Mouse (Mus musculus) MEL (cell line): ENCODE results near the gene Shmt1. TPM values are rescaled to one million over a fixed set of nuclear protein-coding genes. Genes with fewer than 3 reads are reported as not detected.

ENCODE experiments used
- DNase-seq: peaks from one replicate; pipeline ENCODE4 v3.0.0; 2011; ENCODE audit warnings: low read depth, low spot score
- H3K27ac ChIP-seq: 2 replicates; pipeline ENCODE4 v1.5.1; 2012; ENCODE audit warnings: low read depth, mild to moderate bottlenecking, control low read depth, low read length, moderate library complexity; ENCODE audit not compliant: control insufficient read depth
- H3K27me3 ChIP-seq, 2 experiments: fragments of 150-350 bp in 1 of 2; sonication (generic) in 1 of 2; 2 replicates each; pipeline ENCODE4 v1.6.1; 2012; ENCODE audit warnings: low read length in 2 of 2, mild to moderate bottlenecking in 2 of 2, improper control_type of control experiment in 1 of 2, moderate library complexity in 1 of 2; ENCODE audit not compliant: insufficient read depth in 2 of 2, control insufficient read depth in 1 of 2
- H3K36me3 ChIP-seq, 2 experiments: 2 replicates each; pipeline ENCODE4 v1.6.1; 2012 to 2014; ENCODE audit warnings: low read length in 2 of 2, improper control_type of control experiment in 1 of 2, inconsistent platforms in 1 of 2, mild to moderate bottlenecking in 1 of 2; ENCODE audit not compliant: insufficient read depth in 2 of 2, control insufficient read depth in 1 of 2
- H3K4me1 ChIP-seq, 2 experiments: fragments of 150-350 bp in 1 of 2; sonication (generic) in 1 of 2; 2 replicates each; pipeline ENCODE4 v1.6.1; 2012; ENCODE audit warnings: low read length in 2 of 2, improper control_type of control experiment in 1 of 2, mild to moderate bottlenecking in 1 of 2; ENCODE audit not compliant: insufficient read depth in 2 of 2, control insufficient read depth in 1 of 2
- H3K4me3 ChIP-seq, 2 experiments: fragments of 150-350 bp in 1 of 2; sonication (generic) in 1 of 2; 2 replicates each; pipeline ENCODE4 v1.5.1; 2012; ENCODE audit warnings: low read depth in 2 of 2, low read length in 2 of 2, mild to moderate bottlenecking in 2 of 2, moderate library complexity in 2 of 2, control low read depth in 1 of 2, improper control_type of control experiment in 1 of 2; ENCODE audit not compliant: control insufficient read depth in 1 of 2, insufficient read depth in 1 of 2
- H3K79me2 ChIP-seq: 2 replicates; pipeline ENCODE4 v1.6.1; 2012; ENCODE audit warnings: mild to moderate bottlenecking, low read length, moderate library complexity; ENCODE audit not compliant: control insufficient read depth, poor library complexity, insufficient read depth
- H3K9ac ChIP-seq: 2 replicates; pipeline ENCODE4 v1.6.1; 2012; ENCODE audit warnings: low read depth, mild to moderate bottlenecking, control low read depth, low read length, moderate library complexity; ENCODE audit not compliant: control insufficient read depth, poor library complexity, severe bottlenecking
- H3K9me3 ChIP-seq: fragments of 150-350 bp; sonication (generic); replicated peaks from 2 replicates; pipeline ENCODE4 v1.6.1; 2012; ENCODE audit warnings: mild to moderate bottlenecking, low read length, improper control_type of control experiment, moderate library complexity; ENCODE audit not compliant: insufficient read depth
- BHLHE40 ChIP-seq: IDR thresholded peaks from 2 replicates; pipeline ENCODE4 v1.6.1; 2012; ENCODE audit warnings: low read depth, mild to moderate bottlenecking, inconsistent platforms, low read length, improper control_type of control experiment, borderline replicate concordance
- E2F4 ChIP-seq: IDR thresholded peaks from 2 replicates; pipeline ENCODE4 v1.6.1; 2011; ENCODE audit warnings: low read depth, low read length, improper control_type of control experiment, borderline replicate concordance
- ETS1 ChIP-seq: IDR thresholded peaks from 2 replicates; pipeline ENCODE4 v1.6.1; 2012; ENCODE audit warnings: low read depth, mild to moderate bottlenecking, inconsistent platforms, low read length, improper control_type of control experiment, moderate library complexity
- GABPA ChIP-seq: IDR thresholded peaks from 2 replicates; pipeline ENCODE4 v1.6.1; 2012; ENCODE audit warnings: low read depth, mild to moderate bottlenecking, inconsistent platforms, low read length, improper control_type of control experiment, moderate library complexity
- GATA1 ChIP-seq: IDR thresholded peaks from 2 replicates; pipeline ENCODE4 v1.6.1; 2011; ENCODE audit warnings: low read depth, low read length, improper control_type of control experiment
- MYC ChIP-seq: IDR thresholded peaks from 2 replicates; pipeline ENCODE4 v1.6.1; 2011; ENCODE audit warnings: low read depth, mild to moderate bottlenecking, low read length, improper control_type of control experiment, moderate library complexity
- NELFE ChIP-seq: IDR thresholded peaks from 2 replicates; pipeline ENCODE4 v1.6.1; 2011; ENCODE audit warnings: low read depth, low read length, improper control_type of control experiment
- NRF1 ChIP-seq: IDR thresholded peaks from 2 replicates; pipeline ENCODE4 v1.6.1; 2014; ENCODE audit warnings: low read depth, mild to moderate bottlenecking, inconsistent platforms, low read length, improper control_type of control experiment, moderate library complexity; ENCODE audit not compliant: poor library complexity, insufficient read depth, severe bottlenecking
- SIN3A ChIP-seq: IDR thresholded peaks from 2 replicates; pipeline ENCODE4 v1.6.1; 2012; ENCODE audit warnings: low read length, improper control_type of control experiment, inconsistent platforms
- USF1 ChIP-seq: IDR thresholded peaks from 2 replicates; pipeline ENCODE4 v1.6.1; 2014; ENCODE audit warnings: low read depth, mild to moderate bottlenecking, inconsistent platforms, low read length, improper control_type of control experiment, moderate library complexity
- USF2 ChIP-seq, 2 experiments: IDR thresholded peaks; 2 replicates each; pipeline ENCODE4 v1.6.1; 2011 to 2012; ENCODE audit warnings: improper control_type of control experiment in 2 of 2, low read length in 2 of 2, borderline replicate concordance in 1 of 2, inconsistent platforms in 1 of 2, low read depth in 1 of 2, mild to moderate bottlenecking in 1 of 2; ENCODE audit not compliant: insufficient read depth in 1 of 2
- ZMIZ1 ChIP-seq: IDR thresholded peaks from 2 replicates; pipeline ENCODE4 v1.6.1; 2012; ENCODE audit warnings: low read depth, mild to moderate bottlenecking, inconsistent platforms, low read length, improper control_type of control experiment, moderate library complexity
- polyA plus RNA-seq, 2 experiments: library from polyadenylated mRNA; stranded (reverse) in 1 of 2; unstranded in 1 of 2; fragments of >175 nt in 1 of 2; fragments of >200 nt in 1 of 2; gene quantifications; 2 replicates each; pipeline versions ENCODE4 v1.2.1 to v1.2.4; 2012; ENCODE audit warnings: low replicate concordance in 2 of 2, low read depth in 1 of 2; ENCODE audit not compliant: insufficient read length in 2 of 2, insufficient read depth in 1 of 2, missing spikeins in 1 of 2
- total RNA-seq: library from RNA; depleted of rRNA; stranded (reverse); fragments of 300-350 nt; gene quantifications from 2 replicates; pipeline ENCODE4 v1.2.3, GENCODE M21; 2012

Gene Shmt1
- total and polyA plus RNA-seq, 3 experiments = 55.3 to 71.4 TPM; not detected in 1

DNA sequence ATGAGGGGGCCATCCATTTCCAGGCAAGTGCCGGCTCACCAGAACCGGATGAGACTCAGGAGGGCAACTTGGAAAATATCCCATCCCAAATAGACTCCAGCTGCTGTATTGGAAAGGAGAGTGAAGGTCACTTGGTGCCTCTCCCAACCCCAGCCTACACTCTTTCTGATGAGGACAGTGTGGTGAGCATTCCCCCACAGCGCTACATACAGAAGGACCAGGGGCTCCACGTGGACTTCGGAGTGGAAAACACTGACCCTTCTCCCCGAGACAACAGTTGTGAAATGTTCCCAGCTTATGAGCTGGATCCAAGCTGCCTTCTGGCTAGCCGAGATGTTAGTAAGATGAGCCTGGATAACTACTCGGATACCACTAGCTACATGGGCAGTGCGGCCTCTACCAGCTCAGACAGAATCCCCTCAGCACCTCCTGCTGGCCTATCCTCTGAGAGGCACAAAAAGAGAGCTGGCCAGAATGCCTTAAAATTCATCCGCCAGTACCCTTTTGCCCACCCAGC, 31.8 kb downstream of the Shmt1 start:
- Histone ChIP-seq H3K27me3 (no peaks in the 10 kb centered on the region), H3K36me3 (peaks cover 2 to 55% of the 10 kb centered on the region in 2 experiments; a peak in 2 of 4 replicates), H3K9me3 (no peaks in the 10 kb centered on the region), H3K4me3 (peak overlapping the region; percentile 43 to 57), H3K79me2 (peaks cover 84% of the 10 kb centered on the region), H3K4me1 (peaks cover 2 to 52% of the 10 kb centered on the region in 2 experiments), H3K9ac (peak overlapping the region; percentile 20), H3K27ac (no peak overlapping the region)
- TF ChIP-seq SIN3A (no peak), USF2 (IDR thresholded peaks at IDR 0.05; ENCODE audit: borderline replicate concordance in 1 of 2, insufficient read depth in 1 of 2, low read depth in 1 of 2, low read length in 2 of 2) (no peak), ETS1 (no peak), BHLHE40 (no peak), NRF1 (no peak), ZMIZ1 (no peak), USF1 (no peak), NELFE (no peak)
- DNase-seq = no peak

- H3K27ac ChIP-seq = peak overlapping the region; percentile 87
- peaks cover 0 to 67% of the 10 kb centered on the region in 2 experiments; a peak in 2 of 4 replicates for H3K36me3 ChIP-seq
- no peaks in the 10 kb centered on the region for H3K9me3 ChIP-seq
- H3K4me1 ChIP-seq = peaks cover 2 to 60% of the 10 kb centered on the region in 2 experiments
- peaks cover 82% of the 10 kb centered on the region for H3K79me2 ChIP-seq
- H3K4me3 ChIP-seq = peak overlapping the region; percentile 73 to 82
- no peaks in the 10 kb centered on the region for H3K27me3 ChIP-seq
- no peak for TF ChIP-seq GATA1
- no peak for TF ChIP-seq GABPA
- TF ChIP-seq MYC = no peak
- no peak for TF ChIP-seq E2F4
- H3K9ac ChIP-seq = peak overlapping the region; percentile 77
- DNase-seq = no peak
These were observed 33.6 kb downstream of the Shmt1 start for GRCm38 (mm10) chr11:60777801-60778370.
